Mouse (Mus musculus): Measurements from ENCODE around the gene Mettl16. TPM values are rescaled to one million over a fixed set of nuclear protein-coding genes. Genes with fewer than 3 reads are reported as not detected.

Mettl16 gene
- polyA plus RNA-seq, 1 experiment: 10.9 TPM

GRCm38 (mm10) chr11:74866640-74867039 is 96.0 kb downstream of the Mettl16 start:
- Histone ChIP-seq H3K36me3 (ENCODE audit: control insufficient read depth, insufficient read depth) (no peaks in the 10 kb centered on the region), H3K27me3 (ENCODE audit: control insufficient read depth, insufficient read depth, insufficient read length) (no peaks in the 10 kb centered on the region), H3K4me3 (no peak overlapping the region), H3ac (ENCODE audit: control insufficient read depth, insufficient read length) (no peak overlapping the region), H3K79me2 (ENCODE audit: control insufficient read depth, insufficient read depth) (no peaks in the 10 kb centered on the region), H3K4me2 (ENCODE audit: low read depth) (no peak overlapping the region)
- TF ChIP-seq SRF (IDR thresholded peaks at IDR 0.05; ENCODE audit: control insufficient read depth, insufficient read length, low read depth): no peak
- TF ChIP-seq USF1 (IDR thresholded peaks at IDR 0.05; ENCODE audit: low read depth): no peak
- TF ChIP-seq REST (IDR thresholded peaks at IDR 0.05; ENCODE audit: insufficient read depth, insufficient read length): no peak
- TF ChIP-seq E2F4 (IDR thresholded peaks at IDR 0.05; ENCODE audit: insufficient read depth): no peak
- TF ChIP-seq MYOD1 (IDR thresholded peaks at IDR 0.05; ENCODE audit: control insufficient read depth in 1 of 3, insufficient read length in 2 of 3, low read depth in 2 of 3): no peak
- no peak for TF ChIP-seq MAX (IDR thresholded peaks at IDR 0.05; ENCODE audit: low read depth)
- TF ChIP-seq TCF3 (IDR thresholded peaks at IDR 0.05; ENCODE audit: insufficient read length, low read depth): no peak

GRCm38 (mm10) chr11:74867181-74867580 is 96.6 kb downstream of the Mettl16 start:
- TF ChIP-seq POLR2AphosphoS2 (IDR thresholded peaks at IDR 0.05; ENCODE audit: insufficient read length, low read depth) (no peak), MYOG (IDR thresholded peaks at IDR 0.05; ENCODE audit: control insufficient read depth in 1 of 3, insufficient read depth in 1 of 3, insufficient read length in 2 of 3, low read depth in 2 of 3) (peak in 2 of 3 experiments; percentile 15 to 63), REST (IDR thresholded peaks at IDR 0.05; ENCODE audit: insufficient read depth, insufficient read length) (no peak), CEBPB (IDR thresholded peaks at IDR 0.05; ENCODE audit: insufficient read depth, poor library complexity, severe bottlenecking) (no peak), E2F4 (IDR thresholded peaks at IDR 0.05; ENCODE audit: insufficient read depth) (no peak), MYOD1 (IDR thresholded peaks at IDR 0.05; ENCODE audit: control insufficient read depth in 1 of 3, insufficient read length in 2 of 3, low read depth in 2 of 3) (peak in 2 of 3 experiments; percentile 34 to 79), TCF3 (IDR thresholded peaks at IDR 0.05; ENCODE audit: insufficient read length, low read depth) (no peak)
- Histone ChIP-seq H3K4me2 (ENCODE audit: low read depth) (no peak overlapping the region), H3K36me3 (ENCODE audit: control insufficient read depth, insufficient read depth) (no peaks in the 10 kb centered on the region), H3K79me2 (ENCODE audit: control insufficient read depth, insufficient read depth) (no peaks in the 10 kb centered on the region), H3K27me3 (ENCODE audit: control insufficient read depth, insufficient read depth, insufficient read length) (no peaks in the 10 kb centered on the region), H3ac (ENCODE audit: control insufficient read depth, insufficient read length) (no peak overlapping the region), H3K4me3 (no peak overlapping the region)

- TF ChIP-seq CEBPB (IDR thresholded peaks at IDR 0.05; ENCODE audit: insufficient read depth, poor library complexity, severe bottlenecking) (no peak), USF1 (IDR thresholded peaks at IDR 0.05; ENCODE audit: low read depth) (no peak), TCF3 (IDR thresholded peaks at IDR 0.05; ENCODE audit: insufficient read length, low read depth) (no peak), POLR2A (IDR thresholded peaks at IDR 0.05; ENCODE audit: insufficient read length, low read depth) (no peak), TCF12 (IDR thresholded peaks at IDR 0.05; ENCODE audit: insufficient read depth, poor library complexity, severe bottlenecking) (no peak), MYOG (IDR thresholded peaks at IDR 0.05; ENCODE audit: control insufficient read depth in 1 of 3, insufficient read depth in 1 of 3, insufficient read length in 2 of 3, low read depth in 2 of 3) (no peak), E2F4 (IDR thresholded peaks at IDR 0.05; ENCODE audit: insufficient read depth) (no peak), SRF (IDR thresholded peaks at IDR 0.05; ENCODE audit: control insufficient read depth, insufficient read length, low read depth) (no peak), MYOD1 (IDR thresholded peaks at IDR 0.05; ENCODE audit: control insufficient read depth in 1 of 3, insufficient read length in 2 of 3, low read depth in 2 of 3) (no peak), MAX (IDR thresholded peaks at IDR 0.05; ENCODE audit: low read depth) (no peak), REST (IDR thresholded peaks at IDR 0.05; ENCODE audit: insufficient read depth, insufficient read length) (no peak), POLR2AphosphoS2 (IDR thresholded peaks at IDR 0.05; ENCODE audit: insufficient read length, low read depth) (no peak)
- H3K4me3 ChIP-seq: no peak overlapping the region
- H3K79me2 ChIP-seq (ENCODE audit: control insufficient read depth, insufficient read depth): no peaks in the 10 kb centered on the region
- H3K4me2 ChIP-seq (ENCODE audit: low read depth): no peak overlapping the region
- H3K36me3 ChIP-seq (ENCODE audit: control insufficient read depth, insufficient read depth): no peaks in the 10 kb centered on the region
- H3ac ChIP-seq (ENCODE audit: control insufficient read depth, insufficient read length): no peak overlapping the region
- H3K27me3 ChIP-seq (ENCODE audit: control insufficient read depth, insufficient read depth, insufficient read length): no peaks in the 10 kb centered on the region
These were observed 97.6 kb downstream of the Mettl16 start for GRCm38 (mm10) chr11:74868046-74868760.

DNA sequence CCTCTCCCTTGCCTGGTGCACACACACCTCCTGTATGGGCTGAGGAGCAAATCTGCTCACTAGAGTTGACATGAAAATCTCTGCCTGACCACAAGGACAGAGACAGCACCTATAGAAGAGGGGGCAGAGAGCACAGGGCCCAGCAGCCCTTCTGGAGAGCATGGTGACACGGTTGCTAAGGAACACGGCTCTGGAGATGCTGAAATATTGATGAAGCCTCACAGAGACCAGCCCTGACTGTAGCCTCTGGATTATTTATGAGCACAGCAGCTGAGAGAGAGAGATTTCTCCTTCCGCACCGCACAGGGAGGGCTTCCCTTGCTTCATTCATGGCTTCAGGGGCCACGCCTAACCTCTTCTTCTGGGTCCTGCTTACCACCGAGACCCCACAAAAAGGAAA is 99.0 kb downstream of the Mettl16 start:
- no peak overlapping the region for H3ac ChIP-seq (ENCODE audit: control insufficient read depth, insufficient read length)
- TF ChIP-seq USF1 (IDR thresholded peaks at IDR 0.05; ENCODE audit: low read depth) (no peak), POLR2AphosphoS2 (IDR thresholded peaks at IDR 0.05; ENCODE audit: insufficient read length, low read depth) (no peak), MYOD1 (IDR thresholded peaks at IDR 0.05; ENCODE audit: control insufficient read depth in 1 of 3, insufficient read length in 2 of 3, low read depth in 2 of 3) (no peak), REST (IDR thresholded peaks at IDR 0.05; ENCODE audit: insufficient read depth, insufficient read length) (no peak), POLR2A (IDR thresholded peaks at IDR 0.05; ENCODE audit: insufficient read length, low read depth) (no peak), E2F4 (IDR thresholded peaks at IDR 0.05; ENCODE audit: insufficient read depth) (no peak), SRF (IDR thresholded peaks at IDR 0.05; ENCODE audit: control insufficient read depth, insufficient read length, low read depth) (no peak), MYOG (IDR thresholded peaks at IDR 0.05; ENCODE audit: control insufficient read depth in 1 of 3, insufficient read depth in 1 of 3, insufficient read length in 2 of 3, low read depth in 2 of 3) (no peak), TCF12 (IDR thresholded peaks at IDR 0.05; ENCODE audit: insufficient read depth, poor library complexity, severe bottlenecking) (no peak), CEBPB (IDR thresholded peaks at IDR 0.05; ENCODE audit: insufficient read depth, poor library complexity, severe bottlenecking) (no peak)

DNA sequence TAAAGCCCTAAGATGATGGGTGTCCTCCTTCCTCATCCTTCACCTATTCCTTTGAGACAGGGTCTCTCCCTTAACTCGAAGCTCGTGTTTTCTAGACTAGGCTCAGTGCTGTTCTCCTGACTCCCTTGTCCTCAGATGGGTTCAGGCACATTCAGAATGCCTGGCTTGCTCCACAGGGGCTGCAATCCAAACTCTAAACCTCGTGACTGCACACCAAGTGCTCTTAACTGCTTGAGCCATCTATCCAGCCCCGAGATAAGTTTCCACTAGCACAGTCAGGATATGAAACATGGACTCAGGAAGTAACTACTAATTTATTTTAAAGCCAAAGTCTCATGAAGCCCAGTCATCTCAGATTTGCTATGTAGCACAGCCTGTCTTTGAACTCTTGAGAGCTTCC is 99.9 kb downstream of the Mettl16 start:
- peak overlapping the region; percentile 64 for H3K4me2 ChIP-seq (ENCODE audit: low read depth)
- no peak overlapping the region for H3K4me3 ChIP-seq
- no peak for TF ChIP-seq POLR2AphosphoS2 (IDR thresholded peaks at IDR 0.05; ENCODE audit: insufficient read length, low read depth)
- TF ChIP-seq TCF12 (IDR thresholded peaks at IDR 0.05; ENCODE audit: insufficient read depth, poor library complexity, severe bottlenecking): no peak
- TF ChIP-seq SRF (IDR thresholded peaks at IDR 0.05; ENCODE audit: control insufficient read depth, insufficient read length, low read depth): no peak
- no peak for TF ChIP-seq E2F4 (IDR thresholded peaks at IDR 0.05; ENCODE audit: insufficient read depth)
- TF ChIP-seq USF1 (IDR thresholded peaks at IDR 0.05; ENCODE audit: low read depth): no peak
- TF ChIP-seq POLR2A (IDR thresholded peaks at IDR 0.05; ENCODE audit: insufficient read length, low read depth): no peak
- no peak for TF ChIP-seq CEBPB (IDR thresholded peaks at IDR 0.05; ENCODE audit: insufficient read depth, poor library complexity, severe bottlenecking)
- no peak for TF ChIP-seq MAX (IDR thresholded peaks at IDR 0.05; ENCODE audit: low read depth)
- H3K79me2 ChIP-seq (ENCODE audit: control insufficient read depth, insufficient read depth): no peaks in the 10 kb centered on the region
- H3K36me3 ChIP-seq (ENCODE audit: control insufficient read depth, insufficient read depth): no peaks in the 10 kb centered on the region
- no peaks in the 10 kb centered on the region for H3K27me3 ChIP-seq (ENCODE audit: control insufficient read depth, insufficient read depth, insufficient read length)
- H3ac ChIP-seq (ENCODE audit: control insufficient read depth, insufficient read length): no peak overlapping the region

More for the DNA sequence above, 99.0 kb downstream of the Mettl16 start:
- Histone ChIP-seq H3K4me2 (ENCODE audit: low read depth) (no peak overlapping the region), H3K4me3 (no peak overlapping the region), H3K79me2 (ENCODE audit: control insufficient read depth, insufficient read depth) (no peaks in the 10 kb centered on the region), H3K36me3 (ENCODE audit: control insufficient read depth, insufficient read depth) (no peaks in the 10 kb centered on the region), H3K27me3 (ENCODE audit: control insufficient read depth, insufficient read depth, insufficient read length) (no peaks in the 10 kb centered on the region)
